Mouse (Mus musculus): ENCODE measurements at regions not wholly inside any gene's neighbourhood (a gene's known extent, or its start where the extent isn't known, plus 50 kb on each side); places are given as distances from the start of the nearest gene placed in this dataset.

- Histone ChIP-seq H3K36me3 (ENCODE audit: insufficient read depth, low read length) (no peaks in the 10 kb centered on the region), H3K27me3 (ENCODE audit: insufficient read depth, low read length) (0 out of 2 replicates have a peak, but pooled peaks cover 7% of the 10 kb centered on the region), H3K9me3 (ENCODE audit: low read length) (no peaks in the 10 kb centered on the region), H3K4me1 (replicated peaks; ENCODE audit: low read depth, low read length) (peaks cover 11% of the 10 kb centered on the region; the same call in 1 of the 2 replicates), H3K4me3 (replicated peaks; ENCODE audit: low read length) (no peak overlapping the region)
- TF ChIP-seq POU5F1 (IDR thresholded peaks at IDR 0.05; ENCODE audit: borderline replicate concordance, low read length) = no peak
- TF ChIP-seq NANOG (IDR thresholded peaks at IDR 0.05; ENCODE audit: borderline replicate concordance, low read length) = no peak
- no peak for TF ChIP-seq CTCF (conservative IDR thresholded peaks at IDR 0.05; ENCODE audit: low read length)
Observed at GRCm38 (mm10) chr2:166386817-166387216, 231.4 kb upstream of the Sulf2 start.

- H3K27me3 ChIP-seq (ENCODE audit: insufficient read depth, low read length) = peaks cover 14% of the 10 kb centered on the region; the same call in 1 of the 2 replicates
- TF ChIP-seq POU5F1 (IDR thresholded peaks at IDR 0.05; ENCODE audit: borderline replicate concordance, low read length) = no peak
- TF ChIP-seq NANOG (IDR thresholded peaks at IDR 0.05; ENCODE audit: borderline replicate concordance, low read length) = no peak
- TF ChIP-seq CTCF (conservative IDR thresholded peaks at IDR 0.05; ENCODE audit: low read length) = no peak
- H3K4me3 ChIP-seq (replicated peaks; ENCODE audit: low read length) = no peak overlapping the region
Observed at GRCm38 (mm10) chr2:166384583-166384982, 229.1 kb upstream of the Sulf2 start.

DNA sequence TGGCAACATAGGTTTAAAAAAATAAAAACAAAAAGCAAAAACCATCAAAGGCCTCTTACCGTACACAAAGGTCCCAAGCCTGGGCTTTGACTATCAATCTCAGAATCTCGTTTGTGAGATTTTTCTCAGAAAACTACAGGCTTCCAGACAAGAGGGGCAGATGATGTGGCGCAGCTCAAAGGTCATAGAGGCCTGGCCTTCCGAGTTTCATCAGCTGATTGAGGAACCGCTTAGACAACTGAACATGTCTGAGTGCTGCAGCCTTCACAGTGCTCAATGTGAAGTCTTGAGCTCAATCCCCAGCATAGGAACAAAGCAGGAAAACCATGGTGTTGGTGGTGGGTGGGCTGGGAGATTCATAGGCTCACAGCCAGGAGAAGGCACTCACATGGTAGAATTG lies 227.9 kb upstream of the Sulf2 start:
- Histone ChIP-seq H3K4me3 (replicated peaks; ENCODE audit: low read length) (no peak overlapping the region), H3K9me3 (ENCODE audit: low read length) (no peaks in the 10 kb centered on the region), H3K36me3 (ENCODE audit: insufficient read depth, low read length) (no peaks in the 10 kb centered on the region), H3K4me1 (replicated peaks; ENCODE audit: low read depth, low read length) (0 out of 2 replicates have a peak, but pooled peaks cover 3% of the 10 kb centered on the region), H3K27me3 (ENCODE audit: insufficient read depth, low read length) (peaks cover 25% of the 10 kb centered on the region; the same call in 1 of the 2 replicates)
- TF ChIP-seq NANOG (IDR thresholded peaks at IDR 0.05; ENCODE audit: borderline replicate concordance, low read length) (no peak), POU5F1 (IDR thresholded peaks at IDR 0.05; ENCODE audit: borderline replicate concordance, low read length) (no peak), CTCF (conservative IDR thresholded peaks at IDR 0.05; ENCODE audit: low read length) (no peak)

More at GRCm38 (mm10) chr2:166384583-166384982, 229.1 kb upstream of the Sulf2 start:
- H3K4me1 ChIP-seq (replicated peaks; ENCODE audit: low read depth, low read length) = 0 out of 2 replicates have a peak, but pooled peaks cover 3% of the 10 kb centered on the region
- H3K9me3 ChIP-seq (ENCODE audit: low read length) = no peaks in the 10 kb centered on the region
- no peaks in the 10 kb centered on the region for H3K36me3 ChIP-seq (ENCODE audit: insufficient read depth, low read length)

DNA sequence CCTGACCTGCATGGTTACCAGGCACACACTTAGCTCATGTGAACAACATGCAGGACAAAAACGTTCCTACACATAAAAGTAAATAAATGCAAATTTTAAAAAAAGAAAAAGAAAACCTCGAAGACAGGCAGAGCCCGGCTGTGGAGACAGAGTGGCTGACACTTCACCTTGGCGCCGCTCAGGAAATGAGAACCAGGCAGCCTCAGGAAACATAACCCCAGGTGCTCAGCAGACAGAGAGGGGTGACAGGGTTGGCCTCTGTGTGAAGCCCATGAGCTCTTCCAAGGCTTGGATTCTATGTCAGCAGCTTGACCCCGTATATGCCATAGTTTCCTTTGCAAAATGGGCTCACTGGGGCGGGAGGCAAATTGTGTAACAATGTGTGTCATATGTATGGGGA lies 226.7 kb upstream of the Sulf2 start:
- peaks cover 33% of the 10 kb centered on the region for H3K27me3 ChIP-seq (ENCODE audit: insufficient read depth, low read length)
- TF ChIP-seq NANOG (IDR thresholded peaks at IDR 0.05; ENCODE audit: borderline replicate concordance, low read length) (no peak), POU5F1 (IDR thresholded peaks at IDR 0.05; ENCODE audit: borderline replicate concordance, low read length) (no peak), CTCF (conservative IDR thresholded peaks at IDR 0.05; ENCODE audit: low read length) (no peak)
- H3K36me3 ChIP-seq (ENCODE audit: insufficient read depth, low read length) = no peaks in the 10 kb centered on the region
- H3K9me3 ChIP-seq (ENCODE audit: low read length) = no peaks in the 10 kb centered on the region
- 0 out of 2 replicates have a peak, but pooled peaks cover 3% of the 10 kb centered on the region for H3K4me1 ChIP-seq (replicated peaks; ENCODE audit: low read depth, low read length)
- no peak overlapping the region for H3K4me3 ChIP-seq (replicated peaks; ENCODE audit: low read length)

GRCm38 (mm10) chr2:166380854-166381253 lies 225.4 kb upstream of the Sulf2 start:
- H3K4me3 ChIP-seq (replicated peaks; ENCODE audit: low read length) = no peak overlapping the region
- TF ChIP-seq POU5F1 (IDR thresholded peaks at IDR 0.05; ENCODE audit: borderline replicate concordance, low read length) = no peak
- no peak for TF ChIP-seq NANOG (IDR thresholded peaks at IDR 0.05; ENCODE audit: borderline replicate concordance, low read length)
- no peak for TF ChIP-seq CTCF (conservative IDR thresholded peaks at IDR 0.05; ENCODE audit: low read length)
- H3K36me3 ChIP-seq (ENCODE audit: insufficient read depth, low read length) = no peaks in the 10 kb centered on the region
- H3K9me3 ChIP-seq (ENCODE audit: low read length) = no peaks in the 10 kb centered on the region
- 0 out of 2 replicates have a peak, but pooled peaks cover 3% of the 10 kb centered on the region for H3K4me1 ChIP-seq (replicated peaks; ENCODE audit: low read depth, low read length)
- peaks cover 35% of the 10 kb centered on the region for H3K27me3 ChIP-seq (ENCODE audit: insufficient read depth, low read length)

GRCm38 (mm10) chr2:166378325-166378724 lies 222.9 kb upstream of the Sulf2 start:
- peaks cover 19% of the 10 kb centered on the region for H3K9me3 ChIP-seq (ENCODE audit: low read length)

DNA sequence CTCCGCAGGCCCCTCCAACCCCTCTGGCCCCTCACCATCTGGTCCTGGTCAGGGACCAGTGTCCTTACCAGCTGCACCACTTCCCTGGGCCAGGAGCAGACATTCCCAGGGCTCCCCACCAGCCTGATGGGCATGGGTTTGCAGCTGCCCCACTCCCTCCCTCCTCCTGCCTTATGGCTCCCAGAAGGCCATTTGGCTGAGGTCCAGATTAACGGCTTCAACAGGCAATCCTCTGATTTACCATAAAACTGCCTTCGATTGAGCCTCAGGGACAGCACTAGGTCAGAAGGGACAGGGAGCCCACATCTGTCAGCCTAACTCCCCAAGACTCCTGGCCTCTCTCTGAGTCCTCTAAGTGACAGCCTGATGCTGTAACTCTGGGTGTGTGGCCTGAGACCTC lies 221.9 kb upstream of the Sulf2 start:
- Histone ChIP-seq H3K36me3 (ENCODE audit: insufficient read depth, low read length) (no peaks in the 10 kb centered on the region), H3K4me3 (replicated peaks; ENCODE audit: low read length) (no peak overlapping the region), H3K27me3 (ENCODE audit: insufficient read depth, low read length) (peaks cover 32% of the 10 kb centered on the region), H3K4me1 (replicated peaks; ENCODE audit: low read depth, low read length) (0 out of 2 replicates have a peak, but pooled peaks cover 2% of the 10 kb centered on the region), H3K9me3 (ENCODE audit: low read length) (peaks cover 27% of the 10 kb centered on the region)
- TF ChIP-seq CTCF (conservative IDR thresholded peaks at IDR 0.05; ENCODE audit: low read length) (no peak), POU5F1 (IDR thresholded peaks at IDR 0.05; ENCODE audit: borderline replicate concordance, low read length) (no peak), NANOG (IDR thresholded peaks at IDR 0.05; ENCODE audit: borderline replicate concordance, low read length) (no peak)

More at GRCm38 (mm10) chr2:166378325-166378724, 222.9 kb upstream of the Sulf2 start:
- Histone ChIP-seq H3K36me3 (ENCODE audit: insufficient read depth, low read length) (no peaks in the 10 kb centered on the region), H3K4me3 (replicated peaks; ENCODE audit: low read length) (no peak overlapping the region), H3K27me3 (ENCODE audit: insufficient read depth, low read length) (peaks cover 32% of the 10 kb centered on the region), H3K4me1 (replicated peaks; ENCODE audit: low read depth, low read length) (0 out of 2 replicates have a peak, but pooled peaks cover 2% of the 10 kb centered on the region)
- no peak for TF ChIP-seq POU5F1 (IDR thresholded peaks at IDR 0.05; ENCODE audit: borderline replicate concordance, low read length)
- no peak for TF ChIP-seq CTCF (conservative IDR thresholded peaks at IDR 0.05; ENCODE audit: low read length)

DNA sequence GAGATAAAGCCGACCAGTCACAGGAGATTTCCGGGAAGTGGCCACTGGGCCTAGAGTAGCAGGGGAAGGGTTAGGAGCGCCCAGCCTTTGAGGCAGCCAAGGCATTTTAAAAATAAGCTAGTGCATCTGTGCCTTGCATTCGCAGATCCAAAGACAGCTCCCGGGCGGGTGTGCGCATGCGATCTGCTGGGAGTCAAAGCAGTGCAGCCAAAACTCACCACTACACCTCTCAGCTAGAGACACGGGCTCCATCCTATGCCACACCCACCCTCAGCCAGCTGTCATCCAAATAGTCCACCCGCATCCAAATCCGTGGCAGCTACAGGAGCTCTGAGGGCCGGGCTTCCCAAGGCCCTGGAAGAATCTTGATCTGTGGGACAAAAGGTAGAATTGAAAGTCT lies 220.2 kb upstream of the Sulf2 start:
- peaks cover 27% of the 10 kb centered on the region for H3K9me3 ChIP-seq (ENCODE audit: low read length)
- no peaks in the 10 kb centered on the region for H3K36me3 ChIP-seq (ENCODE audit: insufficient read depth, low read length)
- H3K27me3 ChIP-seq (ENCODE audit: insufficient read depth, low read length) = peaks cover 29% of the 10 kb centered on the region
- no peak for TF ChIP-seq POU5F1 (IDR thresholded peaks at IDR 0.05; ENCODE audit: borderline replicate concordance, low read length)
- TF ChIP-seq CTCF (conservative IDR thresholded peaks at IDR 0.05; ENCODE audit: low read length) = no peak
- TF ChIP-seq NANOG (IDR thresholded peaks at IDR 0.05; ENCODE audit: borderline replicate concordance, low read length) = no peak
- peaks cover 15% of the 10 kb centered on the region for H3K4me1 ChIP-seq (replicated peaks; ENCODE audit: low read depth, low read length)
- H3K4me3 ChIP-seq (replicated peaks; ENCODE audit: low read length) = no peak overlapping the region

DNA sequence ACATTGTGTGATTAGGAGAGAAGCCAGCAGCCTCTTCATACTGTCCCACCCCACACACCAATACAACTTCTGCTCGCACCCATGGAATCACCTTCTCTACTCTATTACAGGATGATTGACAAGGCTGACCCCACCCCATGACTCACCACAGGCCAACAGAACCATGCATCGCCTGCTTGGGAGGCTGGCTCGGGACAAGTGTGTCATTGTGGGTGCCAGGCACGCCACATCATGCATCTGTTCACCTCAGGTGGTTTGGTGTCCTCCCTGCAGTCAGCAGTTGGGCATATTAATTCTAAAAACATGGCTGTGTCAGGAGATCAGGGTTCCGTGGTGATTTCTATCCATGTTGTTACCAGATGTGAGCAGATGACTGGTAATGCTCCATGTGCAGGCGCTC lies 215.3 kb upstream of the Sulf2 start:
- Histone ChIP-seq H3K36me3 (ENCODE audit: insufficient read depth, low read length) (no peaks in the 10 kb centered on the region), H3K4me1 (replicated peaks; ENCODE audit: low read depth, low read length) (peaks cover 25% of the 10 kb centered on the region), H3K9me3 (ENCODE audit: low read length) (peaks cover 39% of the 10 kb centered on the region), H3K27me3 (ENCODE audit: insufficient read depth, low read length) (no peaks in the 10 kb centered on the region), H3K4me3 (replicated peaks; ENCODE audit: low read length) (no peak overlapping the region)
- TF ChIP-seq POU5F1 (IDR thresholded peaks at IDR 0.05; ENCODE audit: borderline replicate concordance, low read length) (no peak), CTCF (conservative IDR thresholded peaks at IDR 0.05; ENCODE audit: low read length) (no peak), NANOG (IDR thresholded peaks at IDR 0.05; ENCODE audit: borderline replicate concordance, low read length) (no peak)
